Mouse (Mus musculus): ENCODE data around the gene Atxn1l. TPM values are rescaled to one million over a fixed set of nuclear protein-coding genes. Genes with fewer than 3 reads are reported as not detected.
A peak's percentile ranks its signal among the peaks of the same experiment; 100 is the strongest.

The Atxn1l gene
- polyA plus RNA-seq, 2 experiments, result 9.6 to 16.2 TPM

DNA sequence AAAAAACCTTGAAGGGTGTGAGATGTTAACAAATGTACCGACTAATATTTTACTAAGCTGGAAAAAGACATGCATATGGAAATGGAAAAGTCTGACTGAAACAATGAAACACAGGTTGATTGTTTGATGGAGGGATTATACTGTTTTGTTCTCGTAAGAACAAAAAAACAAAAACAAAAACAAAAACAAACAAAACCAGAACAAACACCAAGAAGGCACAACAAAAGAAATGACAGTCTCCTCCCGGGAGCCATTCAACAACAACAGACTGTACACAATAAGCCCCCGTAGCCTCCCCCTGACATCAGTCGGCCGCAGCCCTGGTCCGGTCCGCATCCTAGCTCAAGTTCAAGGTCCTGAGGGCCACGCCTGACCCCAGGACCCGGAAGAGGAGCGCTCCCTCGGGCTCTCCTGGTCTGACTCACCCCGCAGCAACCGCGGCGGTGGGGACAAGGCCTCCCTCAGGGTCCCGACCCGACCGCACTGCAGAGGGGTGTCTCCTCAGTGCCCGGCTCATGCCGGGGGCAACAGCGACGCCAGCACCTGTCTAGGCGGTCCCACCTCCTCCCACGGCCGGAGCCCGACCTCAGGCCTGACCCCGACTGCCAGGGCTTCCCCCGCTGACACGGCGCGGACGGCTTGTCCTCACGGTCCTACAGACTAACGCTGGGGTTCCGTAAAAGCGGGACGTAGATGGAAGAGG lies 44.9 kb downstream of the Atxn1l start:
- Histone ChIP-seq H3K27ac (replicated peaks; ENCODE audit: low read depth, low read length) (peak overlapping the region; percentile 70; the same call in 1 of the 2 replicates), H3K4me1 (ENCODE audit: control insufficient read depth, insufficient read depth, low read length) (peaks cover 24% of the 10 kb centered on the region), H3K36me3 (ENCODE audit: control insufficient read depth, insufficient read depth, low read length) (no peaks in the 10 kb centered on the region; the same call in 1 of the 2 replicates), H3K27me3 (ENCODE audit: control insufficient read depth, insufficient read depth, low read length) (no peaks in the 10 kb centered on the region), H3K4me2 (replicated peaks; ENCODE audit: low read depth, low read length, severe bottlenecking) (peak overlapping the region; percentile 64), H3K9ac (ENCODE audit: low read depth, low read length, severe bottlenecking) (peak overlapping the region; percentile 94), H3K4me3 (replicated peaks; ENCODE audit: low read length) (peak overlapping the region; percentile 99), H3K9me3 (ENCODE audit: control insufficient read depth, low read length) (no peaks in the 10 kb centered on the region)
- WGBS, result 1% methylated on average over 38 of the region's 38 CpGs
- ATAC-seq (ENCODE audit: low FRiP score, low read depth) (peak; percentile 35), DNase-seq (ENCODE audit: low spot score) (peak; percentile 10)
- no peak for TF ChIP-seq POLR2A (IDR thresholded peaks at IDR 0.05; ENCODE audit: borderline replicate concordance, extremely low read depth, insufficient read depth, insufficient read length)

GRCm38 (mm10) chr8:109691769-109692168 lies 45.8 kb downstream of the Atxn1l start:
- peak overlapping the region; percentile 94 for H3K9ac ChIP-seq (ENCODE audit: low read depth, low read length, severe bottlenecking)

GRCm38 (mm10) chr8:109687248-109687647 lies 50.3 kb downstream of the Atxn1l start:
- Histone ChIP-seq H3K4me2 (replicated peaks; ENCODE audit: low read depth, low read length, severe bottlenecking) (no peak overlapping the region), H3K4me3 (replicated peaks; ENCODE audit: low read length) (no peak overlapping the region), H3K36me3 (ENCODE audit: control insufficient read depth, insufficient read depth, low read length) (peaks cover 8% of the 10 kb centered on the region), H3K27me3 (ENCODE audit: control insufficient read depth, insufficient read depth, low read length) (no peaks in the 10 kb centered on the region), H3K9ac (ENCODE audit: low read depth, low read length, severe bottlenecking) (no peak overlapping the region), H3K27ac (replicated peaks; ENCODE audit: low read depth, low read length) (no peak overlapping the region), H3K4me1 (ENCODE audit: control insufficient read depth, insufficient read depth, low read length) (peaks cover 14% of the 10 kb centered on the region), H3K9me3 (ENCODE audit: control insufficient read depth, low read length) (no peaks in the 10 kb centered on the region)
- no peak for ATAC-seq (ENCODE audit: low FRiP score, low read depth)
- no peak for TF ChIP-seq POLR2A (IDR thresholded peaks at IDR 0.05; ENCODE audit: borderline replicate concordance, extremely low read depth, insufficient read depth, insufficient read length)
- 91% methylated on average over 5 of the region's 5 CpGs for WGBS
- DNase-seq (ENCODE audit: low spot score), result no peak

More at GRCm38 (mm10) chr8:109691769-109692168, 45.8 kb downstream of the Atxn1l start:
- H3K4me3 ChIP-seq (replicated peaks; ENCODE audit: low read length), result peak overlapping the region; percentile 99
- peaks cover 24% of the 10 kb centered on the region for H3K4me1 ChIP-seq (ENCODE audit: control insufficient read depth, insufficient read depth, low read length)
- DNase-seq (ENCODE audit: low spot score) (peak; percentile 21), ATAC-seq (ENCODE audit: low FRiP score, low read depth) (no peak)
- H3K27me3 ChIP-seq (ENCODE audit: control insufficient read depth, insufficient read depth, low read length), result no peaks in the 10 kb centered on the region
- H3K27ac ChIP-seq (replicated peaks; ENCODE audit: low read depth, low read length), result no peak overlapping the region
- TF ChIP-seq POLR2A (IDR thresholded peaks at IDR 0.05; ENCODE audit: borderline replicate concordance, extremely low read depth, insufficient read depth, insufficient read length), result no peak
- no peaks in the 10 kb centered on the region for H3K9me3 ChIP-seq (ENCODE audit: control insufficient read depth, low read length)
- H3K36me3 ChIP-seq (ENCODE audit: control insufficient read depth, insufficient read depth, low read length), result no peaks in the 10 kb centered on the region; the same call in 1 of the 2 replicates
- peak overlapping the region; percentile 64 for H3K4me2 ChIP-seq (replicated peaks; ENCODE audit: low read depth, low read length, severe bottlenecking)
- WGBS, result 41% methylated on average over 5 of the region's 5 CpGs

GRCm38 (mm10) chr8:109682120-109682519 lies 55.4 kb downstream of the Atxn1l start:
- no peak for TF ChIP-seq POLR2A (IDR thresholded peaks at IDR 0.05; ENCODE audit: borderline replicate concordance, extremely low read depth, insufficient read depth, insufficient read length)
- Histone ChIP-seq H3K9ac (ENCODE audit: low read depth, low read length, severe bottlenecking) (no peak overlapping the region), H3K4me1 (ENCODE audit: control insufficient read depth, insufficient read depth, low read length) (no peaks in the 10 kb centered on the region), H3K4me3 (replicated peaks; ENCODE audit: low read length) (no peak overlapping the region), H3K9me3 (ENCODE audit: control insufficient read depth, low read length) (no peaks in the 10 kb centered on the region), H3K36me3 (ENCODE audit: control insufficient read depth, insufficient read depth, low read length) (peaks cover 56% of the 10 kb centered on the region), H3K27me3 (ENCODE audit: control insufficient read depth, insufficient read depth, low read length) (no peaks in the 10 kb centered on the region), H3K27ac (replicated peaks; ENCODE audit: low read depth, low read length) (no peak overlapping the region), H3K4me2 (replicated peaks; ENCODE audit: low read depth, low read length, severe bottlenecking) (no peak overlapping the region)
- WGBS, result 96% methylated on average over 5 of the region's 5 CpGs
- ATAC-seq (ENCODE audit: low FRiP score, low read depth) (no peak), DNase-seq (ENCODE audit: low spot score) (no peak)

DNA sequence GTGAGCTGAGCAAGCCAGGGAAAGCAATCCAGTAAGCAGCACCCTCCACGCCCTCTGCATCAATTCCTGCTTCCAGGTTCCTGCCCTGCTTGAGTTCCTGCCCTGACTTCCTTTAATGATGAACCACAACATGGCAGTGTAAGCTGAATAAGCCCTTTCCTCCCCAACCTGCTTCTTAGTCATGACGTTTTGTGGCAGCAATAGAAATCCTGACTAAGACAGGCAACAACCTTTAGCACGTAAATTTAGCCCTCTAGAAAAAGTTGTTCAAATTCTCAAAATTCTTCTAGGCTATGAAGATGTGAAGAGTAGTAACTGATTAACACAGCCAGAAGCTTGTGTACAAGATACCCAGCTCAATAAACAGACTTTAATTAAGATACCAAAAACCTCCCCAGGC lies 56.0 kb downstream of the Atxn1l start:
- 81% methylated on average over 3 of the region's 3 CpGs for WGBS
- TF ChIP-seq POLR2A (IDR thresholded peaks at IDR 0.05; ENCODE audit: borderline replicate concordance, extremely low read depth, insufficient read depth, insufficient read length), result no peak
- Histone ChIP-seq H3K9ac (ENCODE audit: low read depth, low read length, severe bottlenecking) (no peak overlapping the region), H3K4me1 (ENCODE audit: control insufficient read depth, insufficient read depth, low read length) (no peaks in the 10 kb centered on the region), H3K27me3 (ENCODE audit: control insufficient read depth, insufficient read depth, low read length) (no peaks in the 10 kb centered on the region), H3K36me3 (ENCODE audit: control insufficient read depth, insufficient read depth, low read length) (peaks cover 62% of the 10 kb centered on the region), H3K9me3 (ENCODE audit: control insufficient read depth, low read length) (no peaks in the 10 kb centered on the region), H3K4me3 (replicated peaks; ENCODE audit: low read length) (no peak overlapping the region), H3K27ac (replicated peaks; ENCODE audit: low read depth, low read length) (no peak overlapping the region), H3K4me2 (replicated peaks; ENCODE audit: low read depth, low read length, severe bottlenecking) (no peak overlapping the region)
- DNase-seq (ENCODE audit: low spot score) (no peak), ATAC-seq (ENCODE audit: low FRiP score, low read depth) (no peak)

Other genes with a start within 250 kb of the Atxn1l start
- 0.06 and 0.20 TPM in 2 replicates for gene Pmfbp1, start 243.7 kb downstream of the Atxn1l start, polyA plus RNA-seq (2012; rRNA removed)
- 0.23 and 0.43 TPM in 2 replicates for gene Pmfbp1, start 243.7 kb downstream of the Atxn1l start, polyA plus RNA-seq (2014; fragmentation: Nextera tagmentation; extraction: Ambion mirVana)
- gene Dhx38, start 171.9 kb downstream of the Atxn1l start, polyA plus RNA-seq (2012; rRNA removed), result 27.4 and 27.8 TPM in 2 replicates
- gene Dhx38, start 171.9 kb downstream of the Atxn1l start, polyA plus RNA-seq (2014; fragmentation: Nextera tagmentation; extraction: Ambion mirVana), result 20.0 and 23.3 TPM in 2 replicates
- 5.7 and 6.0 TPM in 2 replicates for gene Txnl4b, start 171.8 kb downstream of the Atxn1l start, polyA plus RNA-seq (2012; rRNA removed)
- gene Txnl4b, start 171.8 kb downstream of the Atxn1l start, polyA plus RNA-seq (2014; fragmentation: Nextera tagmentation; extraction: Ambion mirVana), result 23.6 and 25.1 TPM in 2 replicates
- gene Hp, start 158.6 kb downstream of the Atxn1l start, polyA plus RNA-seq (2012; rRNA removed), result 2.0 and 2.4 TPM in 2 replicates
- gene Hp, start 158.6 kb downstream of the Atxn1l start, polyA plus RNA-seq (2014; fragmentation: Nextera tagmentation; extraction: Ambion mirVana), result 0.73 and 1.8 TPM in 2 replicates
- 41.2 and 41.8 TPM in 2 replicates for gene Dhodh, start 129.1 kb downstream of the Atxn1l start, polyA plus RNA-seq (2012; rRNA removed)
- gene Dhodh, start 129.1 kb downstream of the Atxn1l start, polyA plus RNA-seq (2014; fragmentation: Nextera tagmentation; extraction: Ambion mirVana), result 42.3 and 48.5 TPM in 2 replicates
- gene Pkd1l3, start 123.2 kb downstream of the Atxn1l start, polyA plus RNA-seq (2012; rRNA removed), result 0.14 and 0.24 TPM in 2 replicates
- gene Pkd1l3, start 123.2 kb downstream of the Atxn1l start, polyA plus RNA-seq (2014; fragmentation: Nextera tagmentation; extraction: Ambion mirVana), result 0.14 and 0.33 TPM in 2 replicates
- gene Ist1, start 44.5 kb downstream of the Atxn1l start, polyA plus RNA-seq (2012; rRNA removed), result 109 and 113 TPM in 2 replicates
- gene Ist1, start 44.5 kb downstream of the Atxn1l start, polyA plus RNA-seq (2014; fragmentation: Nextera tagmentation; extraction: Ambion mirVana), result 149 and 153 TPM in 2 replicates
- gene Zfp821, start 32.2 kb downstream of the Atxn1l start, polyA plus RNA-seq (2012; rRNA removed), result 34.0 and 36.8 TPM in 2 replicates
- gene Zfp821, start 32.2 kb downstream of the Atxn1l start, polyA plus RNA-seq (2014; fragmentation: Nextera tagmentation; extraction: Ambion mirVana), result 28.6 and 34.2 TPM in 2 replicates
- 63.1 and 71.1 TPM in 2 replicates for gene Ap1g1, start 40.8 kb upstream of the Atxn1l start, polyA plus RNA-seq (2012; rRNA removed)
- gene Ap1g1, start 40.8 kb upstream of the Atxn1l start, polyA plus RNA-seq (2014; fragmentation: Nextera tagmentation; extraction: Ambion mirVana), result 32.0 and 33.7 TPM in 2 replicates
- gene Phlpp2, start 130.8 kb upstream of the Atxn1l start, polyA plus RNA-seq (2012; rRNA removed), result 12.0 and 13.8 TPM in 2 replicates
- gene Phlpp2, start 130.8 kb upstream of the Atxn1l start, polyA plus RNA-seq (2014; fragmentation: Nextera tagmentation; extraction: Ambion mirVana), result 3.3 and 4.1 TPM in 2 replicates
- gene Marveld3, start 224.5 kb upstream of the Atxn1l start, polyA plus RNA-seq (2012; rRNA removed), result 0.49 and 1.2 TPM in 2 replicates
- gene Marveld3, start 224.5 kb upstream of the Atxn1l start, polyA plus RNA-seq (2014; fragmentation: Nextera tagmentation; extraction: Ambion mirVana), result 2.4 and 3.1 TPM in 2 replicates

All from limb, embryonic 14.5 days (tissue).